Comparison of ENCODE assay signal across 12 mouse cellular contexts in genomic region chr5:76665421-76665820, GRCm38 (mm10). TPM values are rescaled to one million over a fixed set of nuclear protein-coding genes. Genes with fewer than 3 reads are reported as not detected.
DNase-seq lines count a peak whose midpoint lies in the region; ATAC-seq and TF ChIP-seq lines count a peak whose summit lies in the region.
"Had no signal": no experiment of that assay in that cellular context is flagged by ENCODE, and none has a peak within 500 bp of the region (broad histone marks: within the 10 kb centered on the region; RNA-seq: fewer than 3 reads in every experiment).

No protein-coding gene starts in this region.

- peak; percentile 17 for DNase-seq in cerebellum, postnatal 14 days
- DNase-seq in cerebellum, adult 2 months: no peak
- peak; percentile 80 for DNase-seq in embryo, embryonic 11 days
- peak; percentile 73 for DNase-seq in midbrain, embryonic 14.5 days
- DNase-seq in spleen, postnatal 4 days (ENCODE audit: low spot score in 2 of 2): no peak
- DNase-seq in gastrocnemius, postnatal 36 days: no peak
- no peak for DNase-seq in urinary bladder, adult 2 months (ENCODE audit: low spot score)

- no peak overlapping the region for H3K4me3 ChIP-seq in cerebellum, adult 2 months (replicated peaks; ENCODE audit: insufficient read depth, low read depth, low read length)
- H3K4me3 ChIP-seq in hindbrain, embryonic 12.5 days: no peak overlapping the region
- H3K4me3 ChIP-seq in midbrain, embryonic 14.5 days (replicated peaks; ENCODE audit: low read depth, low read length): no peak overlapping the region
- H3K4me3 ChIP-seq: heart, embryonic 15.5 days; layer of hippocampus, adult 2 months; stomach, embryonic 15.5 days had no signal

- 0 out of 2 replicates have a peak overlapping the region, but pooled peaks have one; percentile 13 for H3K4me2 ChIP-seq in hindbrain, embryonic 12.5 days (replicated peaks)
- peak overlapping the region; percentile 22; the same call in 1 of the 2 replicates for H3K4me2 ChIP-seq in midbrain, embryonic 14.5 days (ENCODE audit: low read length)
- H3K4me2 ChIP-seq: heart, embryonic 15.5 days; stomach, embryonic 15.5 days had no signal

- H3K4me1 ChIP-seq in cerebellum, adult 2 months (ENCODE audit: control insufficient read depth, insufficient read depth, low read length): no peaks in the 10 kb centered on the region
- H3K4me1 ChIP-seq in hindbrain, embryonic 12.5 days: peaks cover 54% of the 10 kb centered on the region
- H3K4me1 ChIP-seq in midbrain, embryonic 14.5 days (ENCODE audit: control insufficient read depth, insufficient read depth, low read length): peaks cover 39% of the 10 kb centered on the region
- H3K4me1 ChIP-seq: heart, embryonic 15.5 days had no signal

- no peaks in the 10 kb centered on the region for H3K9me3 ChIP-seq in hindbrain, embryonic 12.5 days (replicated peaks)
- no peaks in the 10 kb centered on the region for H3K9me3 ChIP-seq in midbrain, embryonic 14.5 days (ENCODE audit: control insufficient read depth, low read length)
- H3K9me3 ChIP-seq: heart, embryonic 15.5 days; stomach, embryonic 15.5 days had no signal

- ATAC-seq in hindbrain, embryonic 12.5 days (ENCODE audit: low FRiP score): peak; percentile 84
- peak; percentile 79; the same call in 1 of the 2 replicates for ATAC-seq in midbrain, embryonic 14.5 days (ENCODE audit: low FRiP score, low TSS enrichment)

- no peaks in the 10 kb centered on the region; the same call in 1 of the 2 replicates for H3K27me3 ChIP-seq in cerebellum, adult 2 months (ENCODE audit: control insufficient read depth, insufficient read depth, low read length)
- H3K27me3 ChIP-seq in hindbrain, embryonic 12.5 days: no peaks in the 10 kb centered on the region
- no peaks in the 10 kb centered on the region for H3K27me3 ChIP-seq in midbrain, embryonic 14.5 days (ENCODE audit: control insufficient read depth, insufficient read depth, low read length)
- H3K27me3 ChIP-seq: stomach, embryonic 15.5 days had no signal

- intact Hi-C loops in gastrocnemius, postnatal 36 days (cut with DNase I): no loop called here

- no peak overlapping the region; the same call in 1 of the 2 replicates for H3K9ac ChIP-seq in hindbrain, embryonic 12.5 days
- H3K9ac ChIP-seq in midbrain, embryonic 14.5 days (replicated peaks; ENCODE audit: low read length): 0 out of 2 replicates have a peak overlapping the region, but pooled peaks have one; percentile 26
- H3K9ac ChIP-seq: heart, embryonic 15.5 days; liver, embryonic 14.5 days; stomach, embryonic 15.5 days had no signal

- WGBS in cerebellum, adult 2 months: 12% methylated on average over 7 of the region's 7 CpGs
- WGBS in hindbrain, embryonic 12.5 days: 18% methylated on average over 7 of the region's 7 CpGs
- 12% methylated on average over 7 of the region's 7 CpGs for WGBS in midbrain, embryonic 14.5 days

- no peak for TF ChIP-seq POLR2A in cerebellum, adult 2 months (IDR thresholded peaks at IDR 0.05; ENCODE audit: borderline replicate concordance, insufficient read depth, low read length)

- no peaks in the 10 kb centered on the region for H3K36me3 ChIP-seq in hindbrain, embryonic 12.5 days
- H3K36me3 ChIP-seq in midbrain, embryonic 14.5 days (ENCODE audit: control insufficient read depth, insufficient read depth, low read length): no peaks in the 10 kb centered on the region
- H3K36me3 ChIP-seq: heart, embryonic 15.5 days; stomach, embryonic 15.5 days had no signal

- no peak for TF ChIP-seq CTCF in cerebellum, adult 2 months (IDR thresholded peaks at IDR 0.05; ENCODE audit: borderline replicate concordance, insufficient read depth, low read depth, low read length)

- H3K27ac ChIP-seq in cerebellum, adult 2 months (ENCODE audit: insufficient read depth, low read length): no peak overlapping the region
- peak overlapping the region; percentile 86 for H3K27ac ChIP-seq in hindbrain, embryonic 12.5 days
- H3K27ac ChIP-seq in midbrain, embryonic 14.5 days (replicated peaks; ENCODE audit: low read depth, low read length): peak overlapping the region; percentile 79
- H3K27ac ChIP-seq: heart, embryonic 15.5 days; layer of hippocampus, adult 2 months; liver, embryonic 14.5 days; stomach, embryonic 15.5 days had no signal

RNA-seq across cellular contexts. Expression of gene C530008M17Rik, which starts 9.1 kb away (rescaled TPM):
- polyA plus RNA-seq in cerebellum, adult 2 months (2012; rRNA removed): 27.6 and 29.1 TPM in 2 replicates
- 81.2 and 81.5 TPM in 2 replicates for polyA plus RNA-seq in hindbrain, embryonic 12.5 days (2016; fragmentation: Nextera tagmentation; extraction: Ambion mirVana)
- 52.1 and 60.0 TPM in 2 replicates for polyA plus RNA-seq in midbrain, embryonic 14.5 days (2014; fragmentation: Nextera tagmentation; extraction: Ambion mirVana)
- 1 to 10 TPM in 1 of 2 experiments, under 1 TPM in 1; 0.97 to 2.4 TPM for total RNA-seq in gastrocnemius, postnatal 36 days (2021)
- polyA plus RNA-seq in urinary bladder, adult 2 months (2012; rRNA removed): 3.2 and 3.9 TPM in 2 replicates

Comparison
In these comparisons a context has a peak if more than half of its experiments do, and no peak if none do; other contexts are left out.
1. DNase-seq: peak in cerebellum, postnatal 14 days (2 of 2), embryo, embryonic 11 days (single experiment) and midbrain, embryonic 14.5 days (single experiment); none in cerebellum, adult 2 months (0 of 2), spleen, postnatal 4 days (0 of 2), gastrocnemius, postnatal 36 days (0 of 2) and urinary bladder, adult 2 months (single experiment).